Comparison of ENCODE assay signal across 26 mouse cellular contexts in genomic region chr17:64613351-64613750, GRCm38 (mm10). TPM values are rescaled to one million over a fixed set of nuclear protein-coding genes. Genes with fewer than 3 reads are reported as not detected.
DNase-seq lines count a peak whose midpoint lies in the region; ATAC-seq and TF ChIP-seq lines count a peak whose summit lies in the region.
"Had no signal": no experiment of that assay in that cellular context is flagged by ENCODE, and none has a peak within 500 bp of the region (broad histone marks: within the 10 kb centered on the region; RNA-seq: fewer than 3 reads in every experiment).

No protein-coding gene starts in this region.

- no peak overlapping the region for H3K4me3 ChIP-seq in embryonic facial prominence, embryonic 15.5 days (replicated peaks)
- H3K4me3 ChIP-seq in embryonic facial prominence, embryonic 10.5 days: no peak overlapping the region
- H3K4me3 ChIP-seq in kidney, embryonic 16.5 days (ENCODE audit: low read length): no peak overlapping the region
- H3K4me3 ChIP-seq in kidney, embryonic 14.5 days (ENCODE audit: low read length): no peak overlapping the region
- no peak overlapping the region for H3K4me3 ChIP-seq in lung, embryonic 16.5 days (ENCODE audit: low read length)
- no peak overlapping the region for H3K4me3 ChIP-seq in stomach, postnatal 0 days (ENCODE audit: low read depth, low read length)
- H3K4me3 ChIP-seq: forebrain, embryonic 15.5 days; liver, embryonic 15.5 days; myocyte; neural tube, embryonic 13.5 days had no signal

- no peak for DNase-seq in embryonic facial prominence, embryonic 10.5 days (ENCODE audit: low spot score)
- no peak for DNase-seq in lung, postnatal 10 days
- no peak for DNase-seq in stomach, postnatal 0 days (ENCODE audit: low spot score)
- no peak for DNase-seq in gastrocnemius, postnatal 14 days
- DNase-seq: cerebellum, adult 2 months; cerebellum, postnatal 36 days; embryo, embryonic 11 days; gastrocnemius, postnatal 10 days; heart, adult 18-20 months; layer of hippocampus, adult 9-11 months; liver; thymus, adult 18-20 months; thymus, postnatal 36 days had no signal

- no peak for ATAC-seq in embryonic facial prominence, embryonic 15.5 days (ENCODE audit: insufficient number of reproducible peaks, low FRiP score, low TSS enrichment, low read depth)
- ATAC-seq in kidney, embryonic 16.5 days (ENCODE audit: low FRiP score, low TSS enrichment): 0 out of 2 replicates have a peak, but pooled peaks have one; percentile 47
- no peak for ATAC-seq in kidney, embryonic 14.5 days (ENCODE audit: low FRiP score, low TSS enrichment)
- peak; percentile 53 for ATAC-seq in lung, embryonic 16.5 days (ENCODE audit: low read depth)
- no peak for ATAC-seq in stomach, postnatal 0 days (ENCODE audit: low FRiP score, low TSS enrichment)
- ATAC-seq: CD4-positive, CD25-positive, alpha-beta regulatory T cell, adult 4 months; forebrain, embryonic 15.5 days; hindbrain, postnatal 0 days; intestine, postnatal 0 days; midbrain, embryonic 16.5 days had no signal

- no peaks in the 10 kb centered on the region for H3K36me3 ChIP-seq in embryonic facial prominence, embryonic 15.5 days
- H3K36me3 ChIP-seq in embryonic facial prominence, embryonic 10.5 days (replicated peaks): peaks cover 28% of the 10 kb centered on the region; the same call in 1 of the 2 replicates
- H3K36me3 ChIP-seq in kidney, embryonic 16.5 days (ENCODE audit: insufficient read depth, low read length): peaks cover 3% of the 10 kb centered on the region; the same call in 1 of the 2 replicates
- no peaks in the 10 kb centered on the region; the same call in 1 of the 2 replicates for H3K36me3 ChIP-seq in kidney, embryonic 14.5 days (ENCODE audit: control insufficient read depth, insufficient read depth, low read length)
- H3K36me3 ChIP-seq in lung, embryonic 16.5 days (ENCODE audit: control insufficient read depth, insufficient read depth, low read length): no peaks in the 10 kb centered on the region
- no peaks in the 10 kb centered on the region for H3K36me3 ChIP-seq in stomach, postnatal 0 days (ENCODE audit: control insufficient read depth, insufficient read depth, low read length)
- H3K36me3 ChIP-seq: forebrain, embryonic 15.5 days; neural tube, embryonic 13.5 days had no signal

- intact Hi-C loops in gastrocnemius, postnatal 14 days (cut with DNase I; ENCODE audit: low total_unique reads): no loop called here

- no peaks in the 10 kb centered on the region for H3K27me3 ChIP-seq in embryonic facial prominence, embryonic 15.5 days
- no peaks in the 10 kb centered on the region for H3K27me3 ChIP-seq in embryonic facial prominence, embryonic 10.5 days (replicated peaks; ENCODE audit: low read depth, poor library complexity, severe bottlenecking)
- H3K27me3 ChIP-seq in kidney, embryonic 16.5 days (ENCODE audit: insufficient read depth, low read length): no peaks in the 10 kb centered on the region
- no peaks in the 10 kb centered on the region for H3K27me3 ChIP-seq in kidney, embryonic 14.5 days (ENCODE audit: control insufficient read depth, insufficient read depth, low read length)
- H3K27me3 ChIP-seq in lung, embryonic 16.5 days (ENCODE audit: control insufficient read depth, insufficient read depth, low read depth, low read length): no peaks in the 10 kb centered on the region
- no peaks in the 10 kb centered on the region for H3K27me3 ChIP-seq in stomach, postnatal 0 days (ENCODE audit: control insufficient read depth, insufficient read depth, low read length)
- H3K27me3 ChIP-seq: forebrain, embryonic 15.5 days; liver, embryonic 15.5 days; neural tube, embryonic 13.5 days had no signal

- H3K9ac ChIP-seq in embryonic facial prominence, embryonic 15.5 days: no peak overlapping the region
- no peak overlapping the region for H3K9ac ChIP-seq in kidney, embryonic 16.5 days (replicated peaks; ENCODE audit: low read length)
- no peak overlapping the region for H3K9ac ChIP-seq in kidney, embryonic 14.5 days (ENCODE audit: low read depth, low read length)
- no peak overlapping the region for H3K9ac ChIP-seq in lung, embryonic 16.5 days (ENCODE audit: low read length)
- no peak overlapping the region for H3K9ac ChIP-seq in stomach, postnatal 0 days (ENCODE audit: low read length)
- H3K9ac ChIP-seq: forebrain, embryonic 15.5 days; liver, embryonic 15.5 days; neural tube, embryonic 13.5 days had no signal

- TF ChIP-seq EP300 in stomach, postnatal 0 days (optimal IDR thresholded peaks at IDR 0.05): no peak

- no peak for TF ChIP-seq CTCF in stomach, postnatal 0 days (IDR thresholded peaks at IDR 0.05; ENCODE audit: low read depth)

- H3K4me2 ChIP-seq in embryonic facial prominence, embryonic 15.5 days (replicated peaks): 0 out of 2 replicates have a peak overlapping the region, but pooled peaks have one; percentile 0
- no peak overlapping the region for H3K4me2 ChIP-seq in kidney, embryonic 16.5 days (replicated peaks; ENCODE audit: low read depth, low read length)
- H3K4me2 ChIP-seq in kidney, embryonic 14.5 days (replicated peaks; ENCODE audit: low read depth, low read length): no peak overlapping the region
- no peak overlapping the region for H3K4me2 ChIP-seq in lung, embryonic 16.5 days (ENCODE audit: low read depth, low read length)
- no peak overlapping the region for H3K4me2 ChIP-seq in stomach, postnatal 0 days (replicated peaks; ENCODE audit: low read depth)
- H3K4me2 ChIP-seq: forebrain, embryonic 15.5 days; liver, embryonic 15.5 days; neural tube, embryonic 13.5 days had no signal

- WGBS in embryonic facial prominence, embryonic 15.5 days: 58% methylated on average over 3 of the region's 3 CpGs
- 69% methylated on average over 3 of the region's 3 CpGs for WGBS in embryonic facial prominence, embryonic 10.5 days
- 40% methylated on average over 3 of the region's 3 CpGs for WGBS in kidney, embryonic 16.5 days
- 63% methylated on average over 3 of the region's 3 CpGs for WGBS in kidney, embryonic 14.5 days
- WGBS in lung, embryonic 16.5 days: 43% methylated on average over 3 of the region's 3 CpGs
- 55% methylated on average over 3 of the region's 3 CpGs for WGBS in stomach, postnatal 0 days

- no peaks in the 10 kb centered on the region for H3K9me3 ChIP-seq in embryonic facial prominence, embryonic 15.5 days (replicated peaks)
- H3K9me3 ChIP-seq in embryonic facial prominence, embryonic 10.5 days: no peaks in the 10 kb centered on the region
- no peaks in the 10 kb centered on the region for H3K9me3 ChIP-seq in kidney, embryonic 16.5 days (ENCODE audit: low read length)
- no peaks in the 10 kb centered on the region for H3K9me3 ChIP-seq in kidney, embryonic 14.5 days (ENCODE audit: control insufficient read depth, low read length)
- no peaks in the 10 kb centered on the region for H3K9me3 ChIP-seq in lung, embryonic 16.5 days (ENCODE audit: control insufficient read depth, low read length)
- no peaks in the 10 kb centered on the region for H3K9me3 ChIP-seq in stomach, postnatal 0 days (ENCODE audit: control insufficient read depth, low read length)
- H3K9me3 ChIP-seq: forebrain, embryonic 15.5 days; liver, embryonic 15.5 days; neural tube, embryonic 13.5 days had no signal

- H3K27ac ChIP-seq in embryonic facial prominence, embryonic 15.5 days (replicated peaks): peak overlapping the region; percentile 63; the same call in 1 of the 2 replicates
- no peak overlapping the region for H3K27ac ChIP-seq in embryonic facial prominence, embryonic 10.5 days (replicated peaks)
- H3K27ac ChIP-seq in kidney, embryonic 16.5 days (ENCODE audit: low read length): no peak overlapping the region
- no peak overlapping the region for H3K27ac ChIP-seq in kidney, embryonic 14.5 days (ENCODE audit: low read depth, low read length)
- H3K27ac ChIP-seq in lung, embryonic 16.5 days (ENCODE audit: low read length): peak overlapping the region; percentile 71; the same call in 1 of the 2 replicates
- H3K27ac ChIP-seq in stomach, postnatal 0 days (replicated peaks): 0 out of 2 replicates have a peak overlapping the region, but pooled peaks have one; percentile 8
- H3K27ac ChIP-seq: forebrain, embryonic 15.5 days; hindbrain, postnatal 0 days; liver, embryonic 15.5 days; macrophage; neural tube, embryonic 13.5 days had no signal

- peaks cover 13% of the 10 kb centered on the region for H3K4me1 ChIP-seq in embryonic facial prominence, embryonic 15.5 days
- peaks cover 14% of the 10 kb centered on the region for H3K4me1 ChIP-seq in embryonic facial prominence, embryonic 10.5 days
- peaks cover 30% of the 10 kb centered on the region for H3K4me1 ChIP-seq in kidney, embryonic 16.5 days (ENCODE audit: insufficient read depth, low read length)
- no peaks in the 10 kb centered on the region for H3K4me1 ChIP-seq in kidney, embryonic 14.5 days (ENCODE audit: control insufficient read depth, insufficient read depth, low read length)
- H3K4me1 ChIP-seq in lung, embryonic 16.5 days (replicated peaks; ENCODE audit: control insufficient read depth, insufficient read depth, low read length): peaks cover 31% of the 10 kb centered on the region
- no peaks in the 10 kb centered on the region; the same call in 1 of the 2 replicates for H3K4me1 ChIP-seq in stomach, postnatal 0 days (replicated peaks; ENCODE audit: control insufficient read depth, insufficient read depth)
- H3K4me1 ChIP-seq: forebrain, embryonic 15.5 days had no signal

RNA-seq across cellular contexts. Expression of gene Man2a1, which starts 12.8 kb away (rescaled TPM):
- polyA plus RNA-seq in embryonic facial prominence, embryonic 15.5 days (2015; fragmentation: Nextera tagmentation; extraction: Ambion mirVana): 13.5 and 14.4 TPM in 2 replicates
- polyA plus RNA-seq in embryonic facial prominence, embryonic 10.5 days (2016; fragmentation: Nextera tagmentation; extraction: Ambion mirVana): 5.8 and 6.4 TPM in 2 replicates
- polyA plus RNA-seq in kidney, embryonic 16.5 days (2015; fragmentation: Nextera tagmentation; extraction: Ambion mirVana): 7.3 and 9.1 TPM in 2 replicates
- 9.8 and 12.5 TPM in 2 replicates for polyA plus RNA-seq in kidney, embryonic 14.5 days (2014; fragmentation: Nextera tagmentation; extraction: Ambion mirVana)
- polyA plus RNA-seq in lung, embryonic 16.5 days (2015; fragmentation: Nextera tagmentation; extraction: Ambion mirVana): 8.8 and 10.1 TPM in 2 replicates
- 8.2 and 9.3 TPM in 2 replicates for polyA plus RNA-seq in stomach, postnatal 0 days (2015; fragmentation: Nextera tagmentation; extraction: Ambion mirVana)
- total RNA-seq in gastrocnemius, postnatal 14 days (2021): 10 to 100 TPM; 17.2 to 20.3 TPM

Comparison
In these comparisons a context has a peak if more than half of its experiments do, and no peak if none do; other contexts are left out.
1. ATAC-seq: peak in kidney, embryonic 16.5 days (single experiment) and lung, embryonic 16.5 days (single experiment); none in embryonic facial prominence, embryonic 15.5 days (single experiment), kidney, embryonic 14.5 days (single experiment) and stomach, postnatal 0 days (single experiment).
2. H3K27ac ChIP-seq: peak in embryonic facial prominence, embryonic 15.5 days (single experiment), lung, embryonic 16.5 days (single experiment) and stomach, postnatal 0 days (single experiment); none in embryonic facial prominence, embryonic 10.5 days (single experiment), kidney, embryonic 16.5 days (single experiment) and kidney, embryonic 14.5 days (single experiment).